Mouse (Mus musculus) heart, embryonic 16.5 days (tissue): ENCODE measurements around the gene Krtdap. TPM values are rescaled to one million over a fixed set of nuclear protein-coding genes. Genes with fewer than 3 reads are reported as not detected.

Experiments
- polyA plus RNA-seq: library from polyadenylated mRNA; unstranded; fragments of >200 nt; fragmentation: Nextera tagmentation; extraction: Ambion mirVana; gene quantifications from 2 replicates; pipeline ENCODE4 v1.2.1, GENCODE M21; 2015

The Krtdap gene
- polyA plus RNA-seq, 1 experiment from 2014 or later: 2.7 TPM

Other genes starting within 250 kb of the Krtdap start
- gene Hspb6, start 235.7 kb upstream of the Krtdap start, polyA plus RNA-seq: 204 and 205 TPM in 2 replicates
- 6.6 and 8.4 TPM in 2 replicates for gene Proser3, start 235.6 kb upstream of the Krtdap start, polyA plus RNA-seq
- gene Lin37, start 228.1 kb upstream of the Krtdap start, polyA plus RNA-seq: 33.6 and 40.1 TPM in 2 replicates
- 102 and 104 TPM in 2 replicates for gene U2af1l4, start 224.6 kb upstream of the Krtdap start, polyA plus RNA-seq
- 11.4 and 12.0 TPM in 2 replicates for gene Gm49396, start 224.6 kb upstream of the Krtdap start, polyA plus RNA-seq
- gene Psenen, start 224.3 kb upstream of the Krtdap start, polyA plus RNA-seq: 111 and 123 TPM in 2 replicates
- 3.9 and 5.3 TPM in 2 replicates for gene Igflr1, start 222.5 kb upstream of the Krtdap start, polyA plus RNA-seq
- gene Kmt2b, start 199.2 kb upstream of the Krtdap start, polyA plus RNA-seq: 4.2 TPM in 2 replicates
- 0.24 and 0.51 TPM in 2 replicates for gene Zbtb32, start 189.0 kb upstream of the Krtdap start, polyA plus RNA-seq
- 0.47 and 0.49 TPM in 2 replicates for gene Upk1a, start 175.0 kb upstream of the Krtdap start, polyA plus RNA-seq
- 1,996 and 2,229 TPM in 2 replicates for gene Cox6b1, start 161.7 kb upstream of the Krtdap start, polyA plus RNA-seq
- not detected in 2 replicates for gene Etv2, start 152.0 kb upstream of the Krtdap start, polyA plus RNA-seq
- gene Rbm42, start 137.6 kb upstream of the Krtdap start, polyA plus RNA-seq: 84.5 and 85.8 TPM in 2 replicates
- gene Haus5, start 122.9 kb upstream of the Krtdap start, polyA plus RNA-seq: 32.2 and 32.6 TPM in 2 replicates
- gene Pmis2, start 116.3 kb upstream of the Krtdap start, polyA plus RNA-seq: not detected in 2 replicates
- gene 2200002J24Rik, start 89.0 kb upstream of the Krtdap start, polyA plus RNA-seq: 1.0 and 1.8 TPM in 2 replicates
- 0.37 and 0.39 TPM in 2 replicates for gene Atp4a, start 75.7 kb upstream of the Krtdap start, polyA plus RNA-seq
- 197 and 203 TPM in 2 replicates for gene Tmem147, start 58.4 kb upstream of the Krtdap start, polyA plus RNA-seq
- gene Gapdhs, start 44.2 kb upstream of the Krtdap start, polyA plus RNA-seq: 0.21 and 0.47 TPM in 2 replicates
- gene Sbsn, start 36.4 kb upstream of the Krtdap start, polyA plus RNA-seq: 1.6 and 1.8 TPM in 2 replicates
- gene Dmkn, start 24.1 kb upstream of the Krtdap start, polyA plus RNA-seq: 5.2 and 5.9 TPM in 2 replicates
- gene Ffar2, start 35.9 kb downstream of the Krtdap start, polyA plus RNA-seq: 0.26 and 0.45 TPM in 2 replicates
- gene Ffar3, start 68.3 kb downstream of the Krtdap start, polyA plus RNA-seq: 0.10 TPM in 1 of 2 replicates, not detected in the other
- 0.04 TPM in 1 of 2 replicates, not detected in the other for gene Ffar1, start 73.7 kb downstream of the Krtdap start, polyA plus RNA-seq
- gene Cd22, start 92.4 kb downstream of the Krtdap start, polyA plus RNA-seq: 0.14 and 0.24 TPM in 2 replicates
- gene Mag, start 127.0 kb downstream of the Krtdap start, polyA plus RNA-seq: 0.24 TPM in 1 of 2 replicates, not detected in the other
- not detected in 2 replicates for gene Hamp2, start 136.8 kb downstream of the Krtdap start, polyA plus RNA-seq
- not detected in 2 replicates for gene Hamp, start 156.1 kb downstream of the Krtdap start, polyA plus RNA-seq
- 15.5 and 16.6 TPM in 2 replicates for gene Usf2, start 168.9 kb downstream of the Krtdap start, polyA plus RNA-seq
- gene Lsr, start 185.6 kb downstream of the Krtdap start, polyA plus RNA-seq: 10.8 and 14.5 TPM in 2 replicates
- 0.70 and 0.90 TPM in 2 replicates for gene Fam187b, start 185.9 kb downstream of the Krtdap start, polyA plus RNA-seq